Mouse (Mus musculus): ENCODE data around the gene Zfp28.

GRCm38 (mm10) chr7:6339865-6340264 lies 43.2 kb upstream of the Zfp28 start:
- TF ChIP-seq CTCF (IDR thresholded peaks at IDR 0.05; ENCODE audit: extremely low read depth, insufficient read depth, low read length), result no peak
- no peak for TF ChIP-seq POLR2A (IDR thresholded peaks at IDR 0.05; ENCODE audit: extremely low read depth, insufficient read depth, low read length)

Data from cortical plate, adult 2 months (tissue).